Mouse (Mus musculus) midbrain, postnatal 0 days (tissue): ENCODE measurements around the gene Vwa2. TPM values are rescaled to one million over a fixed set of nuclear protein-coding genes. Genes with fewer than 3 reads are reported as not detected.

ENCODE experiments used
- ATAC-seq: fragments of 200-750 bp; cut with Nextera tagmentation; 2 replicates; pipeline ENCODE4 v1.8.0; 2017; ENCODE audit warnings: moderate number of reproducible peaks, mild to moderate bottlenecking, moderate TSS enrichment, moderate library complexity; ENCODE audit not compliant: low FRiP score
- DNase-seq: peaks from one replicate; pipeline ENCODE4 v3.0.0-alpha.2; 2015; ENCODE audit warnings: low spot score
- H3K27ac ChIP-seq: fragments of 300-500 bp; sonication (generic); 2 replicates; pipeline ENCODE4 v1.5.1; 2014; ENCODE audit warnings: low read depth, mild to moderate bottlenecking, low read length, mixed read lengths
- H3K27me3 ChIP-seq: fragments of 300-500 bp; sonication (generic); 2 replicates; pipeline ENCODE4 v1.6.1; 2014; ENCODE audit warnings: low read length, control low read depth, mixed read lengths; ENCODE audit not compliant: insufficient read depth
- H3K36me3 ChIP-seq: fragments of 300-500 bp; sonication (generic); 2 replicates; pipeline ENCODE4 v1.6.1; 2014; ENCODE audit warnings: low read length, control low read depth, mixed read lengths; ENCODE audit not compliant: insufficient read depth
- H3K4me1 ChIP-seq: fragments of 300-500 bp; sonication (generic); 2 replicates; pipeline ENCODE4 v1.6.1; 2014; ENCODE audit warnings: mild to moderate bottlenecking, control low read depth, antibody characterized with exemption, low read length, mixed read lengths; ENCODE audit not compliant: insufficient read depth
- H3K4me2 ChIP-seq: fragments of 300-500 bp; sonication (generic); 2 replicates; pipeline ENCODE4 v1.6.1; 2014; ENCODE audit warnings: low read depth, mild to moderate bottlenecking, low read length, mixed read lengths; ENCODE audit not compliant: poor library complexity, severe bottlenecking
- H3K4me3 ChIP-seq: fragments of 300-500 bp; sonication (generic); 2 replicates; pipeline ENCODE4 v1.5.1; 2014; ENCODE audit warnings: low read depth, mild to moderate bottlenecking, low read length, moderate library complexity
- H3K9ac ChIP-seq: fragments of 300-500 bp; sonication (generic); replicated peaks from 2 replicates; pipeline ENCODE4 v1.6.1; 2014; ENCODE audit warnings: mild to moderate bottlenecking, low read length, moderate library complexity, mixed read lengths; ENCODE audit not compliant: poor library complexity, severe bottlenecking
- H3K9me3 ChIP-seq: fragments of 300-500 bp; sonication (generic); 2 replicates; pipeline ENCODE4 v1.6.1; 2016; ENCODE audit warnings: low read length, control low read depth
- CTCF ChIP-seq: IDR thresholded peaks from 2 replicates; pipeline ENCODE4 v1.5.1; 2016; ENCODE audit warnings: antibody characterized with exemption, mild to moderate bottlenecking
- WGBS: fragments of 180-500 bp; shearing (Covaris S2); extraction: QIAGEN DNeasy Blood & Tissue Kit; methylation state at CpG from one replicate; pipeline ENCODE4 v1.1.7; 2014; 5-methylcytosine and 5-hydroxymethylcytosine counted together
- polyA plus RNA-seq: library from polyadenylated mRNA; unstranded; fragments of >200 nt; fragmentation: Nextera tagmentation; extraction: Ambion mirVana; gene quantifications from 2 replicates; pipeline ENCODE4 v1.2.1, GENCODE M21; 2015
- total RNA-seq: library from RNA; depleted of rRNA; stranded (reverse); fragments of >200 nt; gene quantifications from 2 replicates; pipeline ENCODE4 v1.2.3, GENCODE M21; 2014

The Vwa2 gene
- total and polyA plus RNA-seq, 2 experiments from 2014 or later = 0.68 to 0.77 TPM

- H3K27ac ChIP-seq = no peak overlapping the region
- no peaks in the 10 kb centered on the region for H3K27me3 ChIP-seq
- no peaks in the 10 kb centered on the region for H3K9me3 ChIP-seq
- DNase-seq (no peak), ATAC-seq (no peak)
- H3K4me3 ChIP-seq = no peak overlapping the region
- no peak for TF ChIP-seq CTCF
- 91% methylated on average over 4 of the region's 4 CpGs for WGBS
- no peaks in the 10 kb centered on the region for H3K36me3 ChIP-seq
- H3K9ac ChIP-seq = no peak overlapping the region
- H3K4me2 ChIP-seq = no peak overlapping the region
- H3K4me1 ChIP-seq = no peaks in the 10 kb centered on the region
Measured at GRCm38 (mm10) chr19:56913761-56914160, 39.7 kb downstream of the Vwa2 start.

GRCm38 (mm10) chr19:56914658-56915057 is 40.6 kb downstream of the Vwa2 start:
- no peak for ATAC-seq
- Histone ChIP-seq H3K4me1 (no peaks in the 10 kb centered on the region), H3K27me3 (no peaks in the 10 kb centered on the region), H3K36me3 (no peaks in the 10 kb centered on the region), H3K4me3 (no peak overlapping the region), H3K9me3 (no peaks in the 10 kb centered on the region), H3K27ac (no peak overlapping the region), H3K4me2 (no peak overlapping the region), H3K9ac (no peak overlapping the region)
- DNase-seq = no peak
- 95% methylated on average over 3 of the region's 3 CpGs for WGBS
- no peak for TF ChIP-seq CTCF

DNA sequence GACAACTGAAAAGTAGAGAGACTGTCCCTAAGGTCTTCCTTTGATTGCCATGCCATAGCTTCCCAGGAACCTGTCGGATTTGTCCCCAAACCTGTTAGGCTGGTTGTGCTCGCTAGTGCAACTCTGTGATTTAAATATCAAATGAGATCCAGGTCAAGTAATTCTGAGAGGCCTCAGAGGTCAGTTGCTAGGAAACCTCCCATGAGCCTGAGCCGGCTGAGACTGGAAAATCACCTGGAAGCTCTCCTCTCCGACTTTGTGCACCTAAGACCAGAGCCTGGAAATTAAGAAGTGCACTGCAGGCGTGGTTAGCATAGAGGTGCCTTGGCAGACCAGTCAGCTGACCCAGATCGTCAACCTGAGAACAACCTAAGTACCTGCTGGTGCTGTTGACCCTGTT is 41.0 kb downstream of the Vwa2 start:
- ATAC-seq (no peak), DNase-seq (no peak)
- no peak for TF ChIP-seq CTCF
- H3K4me3 ChIP-seq = no peak overlapping the region
- 56% methylated on average over 6 of the region's 6 CpGs for WGBS
- no peaks in the 10 kb centered on the region for H3K36me3 ChIP-seq
- no peaks in the 10 kb centered on the region for H3K9me3 ChIP-seq
- H3K4me2 ChIP-seq = no peak overlapping the region
- no peak overlapping the region for H3K27ac ChIP-seq
- H3K4me1 ChIP-seq = no peaks in the 10 kb centered on the region
- no peak overlapping the region for H3K9ac ChIP-seq
- no peaks in the 10 kb centered on the region for H3K27me3 ChIP-seq

GRCm38 (mm10) chr19:56919628-56920027 is 45.6 kb downstream of the Vwa2 start:
- ATAC-seq (no peak), DNase-seq (peak; percentile 92)
- H3K9ac ChIP-seq = no peak overlapping the region
- no peak overlapping the region for H3K4me2 ChIP-seq
- no peaks in the 10 kb centered on the region for H3K36me3 ChIP-seq
- no peak overlapping the region for H3K4me3 ChIP-seq
- no peak overlapping the region for H3K27ac ChIP-seq
- H3K4me1 ChIP-seq = no peaks in the 10 kb centered on the region
- H3K27me3 ChIP-seq = no peaks in the 10 kb centered on the region
- 32% methylated on average over 7 of the region's 7 CpGs for WGBS
- H3K9me3 ChIP-seq = no peaks in the 10 kb centered on the region
- TF ChIP-seq CTCF = peak; percentile 89

DNA sequence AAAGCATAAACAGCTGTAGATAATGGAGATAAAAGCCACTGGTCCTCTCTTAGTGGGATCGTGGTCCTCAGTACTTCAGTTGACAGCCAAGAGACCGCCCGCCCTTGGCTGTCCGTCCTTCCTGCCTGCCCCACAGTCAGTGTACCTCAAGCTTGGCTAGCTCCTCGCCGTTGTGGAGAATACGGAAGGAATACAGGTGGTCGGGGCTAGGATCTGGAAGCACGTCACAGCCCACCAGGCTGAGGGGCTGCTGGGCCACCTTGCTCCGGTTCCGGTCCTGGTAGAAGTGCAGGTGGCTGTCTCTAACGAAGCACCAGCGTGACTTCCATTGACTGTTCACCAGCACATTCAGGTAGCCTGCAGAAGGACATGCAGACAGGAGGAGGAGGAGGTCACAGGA is 46.2 kb downstream of the Vwa2 start:
- WGBS = 92% methylated on average over 13 of the region's 13 CpGs
- Histone ChIP-seq H3K36me3 (no peaks in the 10 kb centered on the region), H3K27me3 (no peaks in the 10 kb centered on the region), H3K9me3 (no peaks in the 10 kb centered on the region), H3K4me3 (no peak overlapping the region), H3K4me1 (no peaks in the 10 kb centered on the region), H3K27ac (no peak overlapping the region), H3K4me2 (no peak overlapping the region), H3K9ac (no peak overlapping the region)
- ATAC-seq (no peak), DNase-seq (no peak)
- no peak for TF ChIP-seq CTCF

DNA sequence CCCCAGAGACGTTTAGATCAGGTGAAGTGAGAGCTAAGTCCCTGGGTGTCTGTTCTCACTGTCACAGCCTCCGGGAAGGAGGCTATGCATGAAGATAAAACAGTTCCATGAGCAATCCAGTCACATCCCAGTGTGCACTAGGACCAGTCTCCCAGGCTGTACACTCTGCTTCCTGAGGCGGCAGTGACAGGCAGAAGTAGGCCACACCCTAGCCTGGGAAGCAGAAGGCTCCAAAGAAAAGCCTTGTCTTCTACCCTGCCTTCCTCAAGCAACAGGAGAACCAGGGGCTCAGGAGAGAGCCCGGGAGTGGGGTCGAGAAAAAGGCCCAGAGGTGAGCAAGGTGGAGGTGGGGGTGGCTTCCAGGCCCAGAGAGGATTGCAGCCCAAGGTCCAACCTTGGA is 47.7 kb downstream of the Vwa2 start:
- H3K36me3 ChIP-seq = no peaks in the 10 kb centered on the region
- H3K4me2 ChIP-seq = no peak overlapping the region
- no peak overlapping the region for H3K27ac ChIP-seq
- no peak for TF ChIP-seq CTCF
- DNase-seq (no peak), ATAC-seq (no peak)
- no peaks in the 10 kb centered on the region for H3K9me3 ChIP-seq
- H3K4me1 ChIP-seq = no peaks in the 10 kb centered on the region
- WGBS = 67% methylated on average over 5 of the region's 5 CpGs
- no peak overlapping the region for H3K9ac ChIP-seq
- H3K27me3 ChIP-seq = no peaks in the 10 kb centered on the region
- H3K4me3 ChIP-seq = no peak overlapping the region
